Mouse (Mus musculus): ENCODE results near the gene Clpsl2.
"Not testable (repeated sequence)": the region's sequence is repeated elsewhere in the genome, so short reads cannot be mapped to it uniquely, and the experiment has no call there.

The Clpsl2 gene

GRCm38 (mm10) chr17:28520561-28520960 is 28.6 kb upstream of the Clpsl2 start:
- no peak for DNase-seq (ENCODE audit: low read depth in 1 of 2, low spot score in 2 of 2)

DNA sequence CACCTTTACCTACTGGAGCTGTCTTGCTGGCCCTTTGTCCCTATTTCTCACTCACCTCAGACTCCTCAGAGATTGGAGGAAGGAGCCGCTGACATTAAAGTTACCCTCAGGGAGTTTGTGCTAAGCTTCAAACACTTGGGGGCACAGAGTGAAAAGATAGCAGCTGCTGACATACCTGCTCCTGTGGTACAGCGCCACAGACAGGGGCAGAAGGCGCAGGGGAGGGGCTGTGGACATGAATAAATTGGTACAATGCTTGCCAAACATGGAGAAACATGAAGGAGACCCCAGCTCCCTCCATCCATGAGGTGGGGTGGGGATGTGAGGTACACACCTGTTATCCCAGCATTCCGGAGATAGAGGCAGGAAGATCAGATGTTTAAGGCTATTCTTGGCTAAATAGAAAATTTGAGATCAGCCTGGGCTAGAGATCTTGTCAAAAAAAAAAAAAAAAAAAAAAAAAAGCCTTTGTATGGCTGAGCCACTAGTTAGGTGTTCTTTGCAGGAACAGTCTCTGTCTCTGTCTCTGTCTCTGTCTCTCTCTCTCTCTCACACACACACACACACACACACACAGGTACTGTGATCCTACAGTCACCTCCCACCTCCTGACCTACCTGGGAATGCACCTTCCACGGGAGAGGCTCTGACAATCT is 28.0 kb upstream of the Clpsl2 start:
- no peak for DNase-seq (ENCODE audit: low read depth in 1 of 2, low spot score in 2 of 2)

GRCm38 (mm10) chr17:28521920-28522319 is 27.3 kb upstream of the Clpsl2 start:
- no peak for DNase-seq (ENCODE audit: low read depth in 1 of 2, low spot score in 2 of 2)

GRCm38 (mm10) chr17:28522623-28523354 is 26.4 kb upstream of the Clpsl2 start:
- peak; percentile 54 to 77 for DNase-seq (ENCODE audit: low read depth in 1 of 2, low spot score in 2 of 2)

- no peak for DNase-seq (ENCODE audit: low read depth in 1 of 2, low spot score in 2 of 2)
Observed at GRCm38 (mm10) chr17:28523355-28524008, 25.7 kb upstream of the Clpsl2 start.

DNA sequence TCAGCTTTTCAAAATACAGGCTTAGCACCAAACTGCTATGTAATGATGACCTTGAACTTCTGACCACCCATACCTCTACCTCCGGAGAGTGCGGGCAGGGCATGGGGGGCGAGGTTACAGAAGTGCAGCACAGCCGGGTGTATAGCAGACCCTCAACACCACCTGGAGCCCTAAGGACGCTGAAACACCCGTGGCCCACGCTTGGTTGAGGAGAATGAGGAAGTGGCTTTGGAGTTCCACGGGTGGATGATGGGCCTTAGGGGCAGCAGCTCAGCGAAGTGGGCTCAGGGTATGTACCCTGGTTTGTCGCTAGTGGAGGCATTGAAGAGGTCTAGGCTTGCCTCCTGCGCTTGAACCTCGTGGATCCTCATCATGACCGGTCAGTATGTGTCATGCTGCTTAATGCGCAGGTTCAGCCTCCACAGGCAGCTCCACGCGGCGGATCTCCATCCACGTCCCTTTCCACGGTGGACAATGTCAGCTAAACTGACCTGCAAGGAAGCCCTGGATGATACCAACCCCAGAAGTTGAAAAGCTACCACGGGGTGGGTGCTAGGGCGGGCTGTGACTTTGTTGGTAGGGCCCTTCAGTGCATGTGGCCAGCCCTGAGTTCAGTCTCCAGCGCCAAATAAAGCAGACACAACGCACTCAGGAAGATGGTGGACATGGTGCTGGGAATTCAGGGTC is 25.1 kb upstream of the Clpsl2 start:
- no peak for DNase-seq (ENCODE audit: low read depth in 1 of 2, low spot score in 2 of 2)

DNA sequence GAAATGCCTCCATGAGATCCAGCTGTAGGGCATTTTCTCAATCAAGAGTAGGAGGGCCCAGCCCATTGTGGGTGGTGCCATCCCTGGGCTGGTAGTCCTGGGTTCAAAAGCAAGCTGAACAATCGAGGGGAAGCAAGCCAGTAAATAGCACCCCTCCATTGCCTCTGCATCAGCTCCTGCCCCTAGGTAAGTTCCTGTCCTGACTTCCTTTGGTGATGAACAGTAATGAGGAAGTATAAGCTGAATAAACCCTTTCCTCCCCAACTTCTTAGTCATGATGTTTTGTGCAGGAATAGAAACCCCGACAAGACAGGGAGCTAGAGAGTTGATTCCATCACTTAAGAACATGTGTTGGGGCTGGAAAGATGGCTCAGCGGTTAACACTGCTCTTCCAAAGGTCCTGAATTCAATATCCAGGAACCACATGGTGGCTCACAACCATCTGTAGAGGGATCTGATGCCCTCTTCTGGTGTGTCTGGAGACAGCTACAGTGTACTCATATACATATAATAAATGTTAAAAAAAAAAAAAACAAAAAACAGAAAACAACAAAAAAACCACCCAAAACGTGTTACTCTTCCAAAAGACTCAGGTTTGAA is 24.3 kb upstream of the Clpsl2 start:
- no peak for DNase-seq (ENCODE audit: low read depth in 1 of 2, low spot score in 2 of 2)

- no peak for DNase-seq (ENCODE audit: low read depth in 1 of 2, low spot score in 2 of 2)
Observed at GRCm38 (mm10) chr17:28527184-28528042, 21.8 kb upstream of the Clpsl2 start.

- DNase-seq (ENCODE audit: low read depth in 1 of 2, low spot score in 2 of 2): peak; percentile 70 to 78
Observed at GRCm38 (mm10) chr17:28528043-28528351, 21.2 kb upstream of the Clpsl2 start.

GRCm38 (mm10) chr17:28529116-28529515 is 20.1 kb upstream of the Clpsl2 start:
- DNase-seq (ENCODE audit: low read depth in 1 of 2, low spot score in 2 of 2): no peak

- DNase-seq (ENCODE audit: low read depth in 1 of 2, low spot score in 2 of 2): no peak
Observed at GRCm38 (mm10) chr17:28530506-28530905, 18.7 kb upstream of the Clpsl2 start, which contains the start of gene Armc12. TSS of gene Armc12 (plus strand) at chr17:28530806.

- no peak for DNase-seq (ENCODE audit: low read depth in 1 of 2, low spot score in 2 of 2)
Observed at GRCm38 (mm10) chr17:28531946-28532345, 17.3 kb upstream of the Clpsl2 start.

DNA sequence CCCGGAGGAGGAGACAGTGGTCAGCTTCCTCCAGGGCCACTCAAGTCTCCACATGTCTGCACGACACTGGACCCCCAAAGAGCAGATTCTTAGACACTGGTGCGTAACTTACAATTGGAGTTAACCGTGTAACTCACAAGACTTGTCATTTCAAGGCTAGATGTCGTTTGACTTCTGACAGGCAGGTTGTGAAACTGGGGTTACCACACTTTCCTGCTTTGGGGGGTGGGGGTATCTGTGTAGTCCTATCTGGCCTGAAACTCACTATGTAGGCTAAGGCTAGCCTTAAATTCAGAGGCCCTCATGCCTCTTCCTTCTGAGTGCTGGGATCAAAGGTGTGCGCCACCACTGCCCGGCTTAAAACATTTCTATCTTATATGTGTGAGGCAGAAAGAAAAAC is 16.7 kb upstream of the Clpsl2 start:
- DNase-seq (ENCODE audit: low read depth in 1 of 2, low spot score in 2 of 2): no peak

DNA sequence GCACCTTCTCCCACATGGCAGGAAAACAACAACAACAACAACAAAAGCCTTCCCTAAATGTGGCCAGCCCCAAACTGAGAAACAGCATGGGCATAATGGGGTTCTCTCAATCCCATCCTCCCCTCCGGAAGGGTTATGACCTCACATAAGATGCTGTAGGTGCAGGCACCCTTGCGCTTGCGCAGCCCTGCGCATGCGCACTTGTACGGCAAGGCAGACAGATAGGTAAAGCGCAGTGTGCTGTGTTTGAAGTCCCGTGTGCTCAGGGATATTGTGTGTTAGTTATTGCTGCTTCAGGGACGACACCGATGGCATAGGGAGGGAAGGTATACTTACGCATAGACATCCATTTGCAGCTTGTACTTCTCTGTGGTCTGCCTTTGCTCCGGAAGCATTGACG is 15.9 kb upstream of the Clpsl2 start:
- no peak for DNase-seq (ENCODE audit: low read depth in 1 of 2, low spot score in 2 of 2)

- no peak for DNase-seq (ENCODE audit: low read depth in 1 of 2, low spot score in 2 of 2)
Observed at GRCm38 (mm10) chr17:28537881-28538280, 11.3 kb upstream of the Clpsl2 start.

- no peak for DNase-seq (ENCODE audit: low read depth in 1 of 2, low spot score in 2 of 2)
Observed at GRCm38 (mm10) chr17:28546925-28547324, 2.3 kb upstream of the Clpsl2 start.

DNA sequence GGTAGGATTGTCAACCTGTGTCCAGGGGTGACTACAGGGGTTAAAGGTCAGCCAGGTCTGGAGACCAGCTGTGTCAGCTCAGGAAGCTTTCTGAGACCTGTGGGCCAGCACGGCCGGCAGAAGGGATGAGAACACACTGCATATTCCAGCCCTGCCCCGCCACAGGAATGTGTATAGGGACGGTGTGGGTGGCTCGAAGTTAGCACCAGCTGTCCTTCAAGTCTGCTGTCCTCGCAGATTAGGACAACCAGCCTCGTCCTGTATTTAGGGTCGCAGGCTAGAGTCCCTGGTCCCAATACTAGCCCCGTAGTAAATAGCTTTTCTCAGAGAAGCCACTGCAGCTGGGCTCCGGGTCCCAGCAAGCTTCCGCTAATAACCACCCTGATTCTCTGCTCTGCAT is 661 bp upstream of the Clpsl2 start:
- DNase-seq (ENCODE audit: low read depth in 1 of 2, low spot score in 2 of 2): no peak

GRCm38 (mm10) chr17:28553040-28553793 is 4.0 kb downstream of the Clpsl2 start:
- peak; percentile 19 to 46 for DNase-seq (ENCODE audit: low read depth in 1 of 2, low spot score in 2 of 2)

GRCm38 (mm10) chr17:28554021-28554420 is 4.8 kb downstream of the Clpsl2 start:
- not testable (repeated sequence) for DNase-seq (ENCODE audit: low read depth in 1 of 2, low spot score in 2 of 2)
